Mouse (Mus musculus): ENCODE data around the gene Vwa3b. TPM values are rescaled to one million over a fixed set of nuclear protein-coding genes. Genes with fewer than 3 reads are reported as not detected.

The Vwa3b gene
- polyA plus RNA-seq, 1 experiment from 2014 or later, result not detected

DNA sequence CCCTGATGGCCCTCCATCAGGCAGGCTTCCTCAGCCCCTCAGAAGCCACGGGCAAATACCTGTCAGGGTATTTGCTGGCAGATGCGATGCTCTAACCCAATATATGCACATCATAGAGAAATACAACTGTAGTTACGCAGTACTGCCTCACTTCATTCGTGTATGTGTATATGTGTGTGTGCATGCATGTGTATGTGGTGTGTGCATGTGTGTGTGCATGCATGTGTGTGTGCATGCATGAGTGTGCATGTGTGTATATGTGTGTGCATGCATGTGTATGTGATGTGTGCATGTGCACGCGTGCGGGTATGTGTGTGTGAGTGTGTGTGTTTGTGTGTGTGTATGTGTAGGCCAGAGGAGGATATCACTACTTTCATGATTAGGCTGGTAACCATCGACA is 9.5 kb downstream of the Vwa3b start:
- Histone ChIP-seq H3K4me1 (replicated peaks) (no peaks in the 10 kb centered on the region), H3K36me3 (no peaks in the 10 kb centered on the region), H3K27ac (ENCODE audit: poor library complexity, severe bottlenecking) (no peak overlapping the region), H3K9me3 (replicated peaks) (no peaks in the 10 kb centered on the region), H3K4me2 (no peak overlapping the region), H3K9ac (no peak overlapping the region), H3K27me3 (replicated peaks) (no peaks in the 10 kb centered on the region), H3K4me3 (no peak overlapping the region)
- WGBS, result 81% methylated on average over 8 of the region's 8 CpGs
- ATAC-seq (ENCODE audit: insufficient number of reproducible peaks, low FRiP score), result no peak

DNA sequence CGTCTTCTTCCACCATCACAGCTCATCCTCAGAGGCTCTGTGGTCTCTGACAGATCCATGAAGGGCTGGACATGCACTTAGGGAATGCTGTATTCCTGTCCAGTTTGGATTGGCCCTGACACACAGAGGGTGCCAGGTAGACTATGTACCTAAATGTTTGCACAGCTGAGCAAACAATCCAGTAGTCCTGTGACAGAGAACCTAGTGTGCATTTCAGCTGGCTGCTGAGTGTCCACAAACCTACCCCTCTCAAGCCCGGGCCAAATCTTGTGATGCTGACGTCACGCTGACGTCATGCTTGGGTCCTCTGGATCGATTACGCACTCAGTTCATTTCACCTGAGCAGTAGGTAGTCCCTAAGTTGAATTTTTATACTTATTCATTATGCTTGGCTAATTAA is 14.7 kb downstream of the Vwa3b start:
- ATAC-seq (ENCODE audit: insufficient number of reproducible peaks, low FRiP score), result no peak
- H3K9ac ChIP-seq, result no peak overlapping the region
- no peaks in the 10 kb centered on the region for H3K4me1 ChIP-seq (replicated peaks)
- H3K4me2 ChIP-seq, result no peak overlapping the region
- H3K4me3 ChIP-seq, result no peak overlapping the region
- 87% methylated on average over 7 of the region's 7 CpGs for WGBS
- H3K36me3 ChIP-seq, result no peaks in the 10 kb centered on the region
- no peak overlapping the region for H3K27ac ChIP-seq (ENCODE audit: poor library complexity, severe bottlenecking)
- H3K9me3 ChIP-seq (replicated peaks), result no peaks in the 10 kb centered on the region
- no peaks in the 10 kb centered on the region for H3K27me3 ChIP-seq (replicated peaks)

DNA sequence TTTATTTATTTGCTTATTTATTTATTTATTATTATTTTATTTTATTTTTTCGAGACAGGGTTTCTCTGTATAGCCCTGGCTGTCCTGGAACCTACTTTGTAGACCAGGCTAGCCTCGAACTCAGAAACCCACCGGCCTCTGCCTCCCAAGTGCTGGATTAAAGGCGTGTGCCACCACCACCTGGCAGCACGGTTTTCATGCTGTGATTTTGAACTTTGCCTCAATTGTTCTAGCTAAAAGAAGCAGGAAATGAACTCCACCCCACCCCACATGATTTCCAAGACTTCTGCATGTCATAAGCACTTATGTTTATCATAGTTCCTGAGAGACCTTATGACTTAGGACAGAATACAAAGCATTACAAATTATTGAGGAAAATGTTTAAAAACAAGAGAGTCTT is 15.5 kb downstream of the Vwa3b start:
- ATAC-seq (ENCODE audit: insufficient number of reproducible peaks, low FRiP score), result no peak
- Histone ChIP-seq H3K9ac (no peak overlapping the region), H3K4me2 (no peak overlapping the region), H3K27ac (ENCODE audit: poor library complexity, severe bottlenecking) (no peak overlapping the region), H3K4me3 (no peak overlapping the region), H3K4me1 (replicated peaks) (no peaks in the 10 kb centered on the region), H3K36me3 (no peaks in the 10 kb centered on the region), H3K27me3 (replicated peaks) (no peaks in the 10 kb centered on the region), H3K9me3 (replicated peaks) (peaks cover 4% of the 10 kb centered on the region; the same call in 1 of the 2 replicates)
- 79% methylated on average over 5 of the region's 5 CpGs for WGBS

DNA sequence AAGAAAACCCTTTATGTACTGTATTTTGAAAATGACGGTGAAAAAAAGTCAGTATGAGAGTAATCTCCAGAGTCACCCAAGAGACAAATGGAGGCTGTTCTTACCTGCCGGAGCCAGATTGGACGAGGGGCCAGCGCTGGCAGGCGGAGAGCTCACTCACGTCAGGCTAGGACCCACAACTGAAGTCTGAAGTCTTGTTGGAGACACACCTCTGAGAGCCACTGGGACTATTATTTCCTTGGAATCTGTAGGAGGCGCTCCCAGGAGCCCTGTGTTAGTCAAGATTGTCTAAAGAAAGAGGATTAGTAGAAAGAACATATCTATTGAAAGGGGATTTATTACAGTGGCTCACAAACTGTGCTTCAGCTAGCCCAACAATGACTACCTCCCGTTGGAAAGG is 16.4 kb downstream of the Vwa3b start:
- Histone ChIP-seq H3K9ac (no peak overlapping the region), H3K27ac (ENCODE audit: poor library complexity, severe bottlenecking) (no peak overlapping the region), H3K27me3 (replicated peaks) (no peaks in the 10 kb centered on the region), H3K9me3 (replicated peaks) (peaks cover 6% of the 10 kb centered on the region), H3K4me2 (no peak overlapping the region), H3K4me3 (no peak overlapping the region), H3K36me3 (no peaks in the 10 kb centered on the region), H3K4me1 (replicated peaks) (no peaks in the 10 kb centered on the region)
- WGBS, result 81% methylated on average over 8 of the region's 8 CpGs
- ATAC-seq (ENCODE audit: insufficient number of reproducible peaks, low FRiP score), result no peak

DNA sequence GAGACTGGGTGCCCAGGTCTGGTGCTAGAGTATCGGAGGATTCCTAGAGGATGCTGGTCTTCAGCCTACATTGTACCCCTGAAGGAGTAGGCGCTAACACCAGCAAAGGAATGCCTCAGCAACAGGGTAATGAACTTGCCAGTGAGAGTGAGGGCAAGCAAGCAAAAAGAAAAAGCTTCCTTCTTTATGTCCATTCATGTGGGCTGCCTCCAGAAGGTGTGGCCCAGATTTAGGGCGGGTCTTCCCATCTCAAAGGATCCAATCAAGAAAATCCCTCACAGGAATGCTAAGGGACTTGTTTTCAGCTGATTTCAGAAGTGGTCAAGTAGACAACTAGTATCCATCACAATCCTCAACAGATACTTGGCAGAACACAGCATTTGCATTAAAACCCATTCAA is 16.8 kb downstream of the Vwa3b start:
- Histone ChIP-seq H3K4me2 (no peak overlapping the region), H3K9ac (no peak overlapping the region), H3K36me3 (no peaks in the 10 kb centered on the region), H3K9me3 (replicated peaks) (peaks cover 9% of the 10 kb centered on the region), H3K27ac (ENCODE audit: poor library complexity, severe bottlenecking) (no peak overlapping the region), H3K4me1 (replicated peaks) (no peaks in the 10 kb centered on the region), H3K27me3 (replicated peaks) (no peaks in the 10 kb centered on the region), H3K4me3 (no peak overlapping the region)
- 82% methylated on average over 3 of the region's 3 CpGs for WGBS
- ATAC-seq (ENCODE audit: insufficient number of reproducible peaks, low FRiP score), result no peak

DNA sequence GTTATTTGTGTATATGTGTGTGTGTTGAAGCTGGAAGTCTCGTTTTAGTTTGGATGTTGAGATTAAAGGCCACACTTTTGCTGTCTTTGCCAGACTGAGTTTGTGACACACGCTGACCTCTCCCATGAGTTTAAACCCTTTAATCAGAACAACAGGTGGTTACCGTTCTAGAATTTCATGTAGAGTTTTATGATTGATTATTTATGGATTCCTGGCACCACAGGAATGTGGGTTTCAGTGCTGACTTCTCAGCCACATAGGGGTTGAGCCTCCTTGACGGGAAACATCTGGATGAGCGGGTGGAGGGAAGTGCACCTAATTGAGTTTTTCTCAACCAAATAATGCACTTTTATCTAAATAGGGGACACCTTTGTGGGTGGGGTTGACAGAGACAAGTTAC is 19.1 kb downstream of the Vwa3b start:
- H3K4me2 ChIP-seq, result no peak overlapping the region
- H3K4me3 ChIP-seq, result no peak overlapping the region
- H3K27me3 ChIP-seq (replicated peaks), result no peaks in the 10 kb centered on the region
- H3K4me1 ChIP-seq (replicated peaks), result no peaks in the 10 kb centered on the region
- WGBS, result 73% methylated on average over 5 of the region's 5 CpGs
- H3K27ac ChIP-seq (ENCODE audit: poor library complexity, severe bottlenecking), result no peak overlapping the region
- no peak overlapping the region for H3K9ac ChIP-seq
- peaks cover 9% of the 10 kb centered on the region for H3K9me3 ChIP-seq (replicated peaks)
- no peak for ATAC-seq (ENCODE audit: insufficient number of reproducible peaks, low FRiP score)
- no peaks in the 10 kb centered on the region for H3K36me3 ChIP-seq

DNA sequence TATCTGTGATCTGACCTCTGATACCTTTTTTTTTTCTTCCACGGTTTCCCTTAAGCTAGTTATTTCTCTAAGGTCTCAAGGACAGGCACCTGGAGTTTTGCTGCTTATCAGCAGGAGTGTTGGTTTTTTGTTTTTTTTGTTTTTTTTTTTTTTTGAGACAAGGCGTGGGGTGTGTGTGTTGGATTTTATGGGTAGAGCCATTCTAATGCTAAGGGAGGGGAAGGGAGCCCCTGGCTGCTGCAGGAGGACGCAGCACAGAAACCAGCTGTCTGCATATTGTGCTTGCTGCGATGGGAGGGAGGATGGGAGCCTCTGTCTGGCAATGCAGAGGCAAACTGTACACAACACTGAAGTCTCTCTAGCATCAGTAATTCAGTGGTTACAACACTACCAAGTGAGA is 22.8 kb downstream of the Vwa3b start:
- Histone ChIP-seq H3K4me3 (no peak overlapping the region), H3K27me3 (replicated peaks) (no peaks in the 10 kb centered on the region), H3K27ac (ENCODE audit: poor library complexity, severe bottlenecking) (no peak overlapping the region), H3K4me1 (replicated peaks) (no peaks in the 10 kb centered on the region), H3K9me3 (replicated peaks) (peaks cover 9% of the 10 kb centered on the region), H3K9ac (no peak overlapping the region), H3K36me3 (no peaks in the 10 kb centered on the region), H3K4me2 (no peak overlapping the region)
- ATAC-seq (ENCODE audit: insufficient number of reproducible peaks, low FRiP score), result no peak
- WGBS, result 50% methylated on average over 4 of the region's 4 CpGs

DNA sequence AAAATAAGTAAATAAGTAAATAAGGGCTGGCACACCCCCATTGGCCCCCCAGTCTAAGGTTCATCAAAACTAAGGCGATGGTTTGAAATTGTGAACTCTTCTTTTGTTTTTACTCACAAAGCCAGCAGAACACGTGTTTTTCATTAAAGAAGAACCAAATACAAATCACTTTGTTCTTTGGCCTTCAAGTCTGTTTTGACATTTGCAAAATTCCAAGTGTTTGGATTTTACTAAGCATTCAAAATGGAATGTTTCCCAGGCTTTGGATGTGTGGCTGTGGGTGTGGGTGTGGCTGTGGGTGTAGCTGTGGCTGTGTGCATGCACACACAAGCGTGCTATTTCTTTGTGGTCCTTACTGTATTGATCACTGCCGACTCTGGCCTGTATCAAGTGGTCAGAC is 27.3 kb downstream of the Vwa3b start:
- WGBS, result 77% methylated on average over 4 of the region's 4 CpGs
- Histone ChIP-seq H3K4me2 (no peak overlapping the region), H3K9me3 (replicated peaks) (no peaks in the 10 kb centered on the region)

DNA sequence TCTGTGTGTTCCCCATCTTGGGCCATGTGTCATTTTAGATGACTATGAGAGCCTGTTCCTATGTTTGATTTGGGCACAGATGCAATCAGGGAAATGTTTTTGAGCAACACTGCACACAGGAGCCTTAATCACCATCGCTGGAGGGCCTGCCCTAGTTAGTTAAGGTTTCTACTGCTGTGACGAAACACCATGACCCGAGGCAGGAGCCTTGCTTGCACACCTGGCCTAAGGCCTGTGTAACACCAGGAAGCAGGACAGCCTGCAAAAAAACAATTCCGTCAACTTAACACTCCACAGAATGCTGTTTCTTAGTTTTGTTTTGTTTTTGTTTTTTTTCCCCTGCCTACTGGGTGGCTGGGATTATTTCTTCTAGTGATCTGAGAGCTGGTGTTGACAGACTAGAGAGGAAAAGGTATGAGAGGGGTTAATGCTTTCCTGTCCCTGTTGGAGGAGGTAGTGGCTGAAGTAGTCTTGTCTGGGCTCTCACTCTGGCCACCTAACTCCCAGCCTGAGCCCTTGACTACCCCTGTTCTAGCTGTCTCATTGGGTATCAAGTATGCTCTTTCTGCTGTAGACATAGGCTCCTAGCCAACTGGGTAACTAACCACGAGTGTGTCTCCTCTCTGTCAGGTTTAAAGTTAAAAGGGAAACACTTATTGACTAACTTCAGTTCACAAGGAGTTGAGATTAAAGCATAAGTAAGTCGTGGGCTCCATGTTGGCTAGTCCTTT is 30.6 kb downstream of the Vwa3b start:
- no peaks in the 10 kb centered on the region for H3K27me3 ChIP-seq (replicated peaks)
- no peaks in the 10 kb centered on the region for H3K9me3 ChIP-seq (replicated peaks)
- no peaks in the 10 kb centered on the region for H3K36me3 ChIP-seq
- no peak overlapping the region for H3K27ac ChIP-seq (ENCODE audit: poor library complexity, severe bottlenecking)
- H3K9ac ChIP-seq, result no peak overlapping the region
- H3K4me1 ChIP-seq (replicated peaks), result no peaks in the 10 kb centered on the region
- H3K4me3 ChIP-seq, result no peak overlapping the region
- WGBS, result 66% methylated on average over 6 of the region's 6 CpGs
- no peak for ATAC-seq (ENCODE audit: insufficient number of reproducible peaks, low FRiP score)
- no peak overlapping the region for H3K4me2 ChIP-seq

More for the DNA sequence above, 27.3 kb downstream of the Vwa3b start:
- Histone ChIP-seq H3K9ac (no peak overlapping the region), H3K27me3 (replicated peaks) (no peaks in the 10 kb centered on the region), H3K36me3 (no peaks in the 10 kb centered on the region), H3K4me1 (replicated peaks) (no peaks in the 10 kb centered on the region), H3K4me3 (no peak overlapping the region), H3K27ac (ENCODE audit: poor library complexity, severe bottlenecking) (no peak overlapping the region)
- ATAC-seq (ENCODE audit: insufficient number of reproducible peaks, low FRiP score), result no peak

DNA sequence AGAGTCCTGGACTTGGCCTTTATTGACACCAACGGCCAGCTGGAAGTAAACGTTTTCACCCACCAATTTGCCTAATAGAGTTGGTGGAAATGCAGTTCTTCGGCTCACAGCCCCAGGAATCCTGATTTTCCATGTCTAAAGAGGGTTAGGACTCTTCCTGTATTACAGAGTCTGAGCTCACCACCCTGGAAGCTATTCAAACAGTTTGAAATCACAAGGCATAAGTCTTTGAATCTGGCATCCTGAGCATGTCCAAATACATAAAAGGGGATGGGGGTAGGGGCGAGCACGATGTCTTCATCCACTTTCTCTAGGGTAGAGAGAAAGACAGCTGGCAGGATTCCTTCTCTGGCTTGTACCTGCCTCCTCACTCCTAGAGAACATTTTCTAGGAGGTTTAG is 34.5 kb downstream of the Vwa3b start:
- no peaks in the 10 kb centered on the region for H3K27me3 ChIP-seq (replicated peaks)
- H3K36me3 ChIP-seq, result no peaks in the 10 kb centered on the region
- H3K4me1 ChIP-seq (replicated peaks), result no peaks in the 10 kb centered on the region
- H3K4me3 ChIP-seq, result no peak overlapping the region
- no peak overlapping the region for H3K27ac ChIP-seq (ENCODE audit: poor library complexity, severe bottlenecking)
- no peak overlapping the region for H3K4me2 ChIP-seq
- no peak overlapping the region for H3K9ac ChIP-seq
- no peak for ATAC-seq (ENCODE audit: insufficient number of reproducible peaks, low FRiP score)
- no peaks in the 10 kb centered on the region for H3K9me3 ChIP-seq (replicated peaks)
- 72% methylated on average over 5 of the region's 5 CpGs for WGBS

DNA sequence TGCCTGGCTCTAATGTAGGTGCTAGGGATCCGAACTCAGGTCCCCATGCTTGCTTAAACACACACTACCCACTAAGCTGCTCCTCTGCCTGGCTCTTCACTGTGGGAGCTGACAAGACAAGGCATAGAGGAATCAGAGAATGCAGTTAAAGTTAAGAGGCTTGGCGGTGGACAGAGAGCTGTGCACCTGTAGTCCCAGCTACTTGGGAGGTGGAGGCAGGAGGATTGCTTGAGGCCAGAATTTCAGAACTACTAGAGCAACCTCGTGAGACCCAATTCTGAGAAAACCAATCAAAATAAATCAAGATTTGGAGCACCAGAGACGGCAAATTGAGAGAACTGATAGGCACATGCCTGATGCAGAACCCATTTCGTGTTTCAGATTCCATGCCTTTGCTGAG is 36.7 kb downstream of the Vwa3b start:
- Histone ChIP-seq H3K4me3 (no peak overlapping the region), H3K27ac (ENCODE audit: poor library complexity, severe bottlenecking) (no peak overlapping the region), H3K36me3 (no peaks in the 10 kb centered on the region), H3K4me1 (replicated peaks) (no peaks in the 10 kb centered on the region), H3K4me2 (no peak overlapping the region), H3K9ac (no peak overlapping the region), H3K27me3 (replicated peaks) (no peaks in the 10 kb centered on the region), H3K9me3 (replicated peaks) (no peaks in the 10 kb centered on the region)
- WGBS, result 72% methylated on average over 5 of the region's 5 CpGs
- no peak for ATAC-seq (ENCODE audit: insufficient number of reproducible peaks, low FRiP score)

DNA sequence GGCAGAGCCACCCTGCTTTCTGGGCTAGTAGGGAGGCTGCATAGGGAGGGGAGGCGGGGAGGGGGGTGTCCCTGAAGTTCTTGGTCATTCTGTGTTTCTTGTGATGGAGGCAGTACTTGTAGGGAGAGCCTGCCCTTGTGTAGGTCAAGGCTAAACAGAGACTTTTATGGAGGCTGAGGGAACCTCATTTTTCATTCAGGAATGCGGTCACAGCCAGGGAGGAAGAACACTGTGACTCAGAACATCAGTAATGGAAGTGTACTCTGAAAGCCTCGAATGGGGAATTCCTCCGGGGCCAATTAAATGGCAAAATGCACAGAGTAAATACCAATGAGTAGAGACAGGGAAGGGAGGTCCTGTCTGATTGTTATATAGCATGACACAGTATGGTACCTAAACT is 37.4 kb downstream of the Vwa3b start:
- H3K4me2 ChIP-seq, result no peak overlapping the region
- H3K27me3 ChIP-seq (replicated peaks), result no peaks in the 10 kb centered on the region
- no peaks in the 10 kb centered on the region for H3K9me3 ChIP-seq (replicated peaks)
- no peak overlapping the region for H3K27ac ChIP-seq (ENCODE audit: poor library complexity, severe bottlenecking)
- no peak for ATAC-seq (ENCODE audit: insufficient number of reproducible peaks, low FRiP score)
- no peaks in the 10 kb centered on the region for H3K4me1 ChIP-seq (replicated peaks)
- no peak overlapping the region for H3K4me3 ChIP-seq
- WGBS, result 70% methylated on average over 4 of the region's 4 CpGs
- H3K36me3 ChIP-seq, result no peaks in the 10 kb centered on the region
- no peak overlapping the region for H3K9ac ChIP-seq

Measured in heart, embryonic 12.5 days (tissue).